Mouse (Mus musculus): Measurements from ENCODE around the gene Ccdc105. TPM values are rescaled to one million over a fixed set of nuclear protein-coding genes. Genes with fewer than 3 reads are reported as not detected.

The Ccdc105 gene
- polyA plus RNA-seq, 1 experiment from 2014 or later = not detected

DNA sequence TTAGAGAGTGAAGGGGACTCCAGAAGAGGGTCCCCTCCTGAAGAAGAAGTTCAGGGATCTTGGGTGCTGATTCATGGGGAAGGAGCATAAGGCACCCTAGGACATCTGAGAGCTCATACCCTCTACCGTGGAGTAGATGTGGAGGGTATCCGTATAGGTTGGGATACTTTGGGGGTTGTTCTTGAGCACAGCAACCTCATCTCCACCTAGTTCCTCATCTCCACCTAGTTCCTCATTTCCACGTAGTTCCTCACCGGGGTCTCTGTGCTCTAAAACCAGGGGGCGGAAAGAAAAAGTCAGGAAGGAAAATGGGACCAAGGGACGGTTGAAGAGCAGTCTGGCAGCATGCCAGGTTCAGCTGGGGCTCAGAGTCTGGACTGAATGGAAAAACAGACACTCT lies 38.7 kb downstream of the Ccdc105 start:
- H3K4me3 ChIP-seq = no peak overlapping the region
- 84% methylated on average over 6 of the region's 6 CpGs for WGBS

DNA sequence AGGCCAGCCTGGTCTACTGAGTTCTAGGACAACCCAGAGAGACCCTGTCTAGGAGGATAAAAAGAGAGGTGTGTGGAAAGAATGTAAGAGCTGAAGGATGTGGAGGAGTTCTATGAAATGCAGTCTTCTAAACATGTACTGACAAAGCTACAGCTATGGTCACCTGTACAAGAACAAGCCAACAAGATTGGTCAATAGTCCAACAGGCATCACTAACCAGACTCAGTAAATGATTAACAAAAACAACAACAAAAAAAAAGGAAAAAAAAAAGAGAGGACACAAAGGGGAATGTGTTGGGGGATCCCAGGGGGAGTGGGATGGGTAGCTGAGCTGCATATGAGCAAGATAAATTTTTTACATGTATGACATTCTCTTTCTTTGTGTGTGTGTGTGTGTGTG lies 42.2 kb downstream of the Ccdc105 start:
- H3K27ac ChIP-seq = no peak overlapping the region
- no peak overlapping the region for H3K4me2 ChIP-seq (replicated peaks)
- H3K36me3 ChIP-seq = no peaks in the 10 kb centered on the region
- H3K4me1 ChIP-seq = no peaks in the 10 kb centered on the region
- ATAC-seq (ENCODE audit: low FRiP score, low read depth) = no peak
- no peak overlapping the region for H3K9ac ChIP-seq
- H3K4me3 ChIP-seq = no peak overlapping the region
- no peaks in the 10 kb centered on the region for H3K9me3 ChIP-seq
- H3K27me3 ChIP-seq (replicated peaks) = no peaks in the 10 kb centered on the region

More for the DNA sequence above, 38.7 kb downstream of the Ccdc105 start:
- Histone ChIP-seq H3K4me1 (no peaks in the 10 kb centered on the region), H3K4me2 (replicated peaks) (no peak overlapping the region), H3K9ac (no peak overlapping the region), H3K36me3 (no peaks in the 10 kb centered on the region), H3K9me3 (no peaks in the 10 kb centered on the region), H3K27me3 (replicated peaks) (no peaks in the 10 kb centered on the region), H3K27ac (no peak overlapping the region)
- ATAC-seq (ENCODE audit: low FRiP score, low read depth) = no peak

DNA sequence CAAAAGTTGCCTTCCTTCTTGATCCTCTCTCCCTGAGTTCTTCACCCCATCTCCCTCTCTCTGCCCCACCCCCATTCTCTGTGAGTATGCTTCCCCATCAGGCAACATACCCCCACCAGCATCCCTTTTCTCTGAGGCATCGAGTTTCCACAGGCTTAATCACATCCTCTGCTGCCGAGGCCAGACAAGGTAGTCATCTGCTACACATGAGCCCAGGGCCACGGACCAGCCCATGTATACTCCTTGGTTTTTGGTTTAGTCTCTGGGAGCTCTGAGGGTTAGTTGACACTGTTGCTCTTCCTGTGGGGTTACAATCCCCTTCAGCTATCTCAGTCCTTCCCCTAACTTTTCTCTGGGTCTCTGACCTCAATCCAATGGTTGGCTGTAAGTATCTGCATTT lies 52.0 kb downstream of the Ccdc105 start:
- Histone ChIP-seq H3K36me3 (no peaks in the 10 kb centered on the region), H3K9ac (no peak overlapping the region), H3K4me1 (no peaks in the 10 kb centered on the region), H3K27ac (no peak overlapping the region), H3K27me3 (replicated peaks) (no peaks in the 10 kb centered on the region), H3K4me3 (no peak overlapping the region), H3K9me3 (no peaks in the 10 kb centered on the region), H3K4me2 (replicated peaks) (no peak overlapping the region)
- WGBS = 56% methylated on average over 3 of the region's 3 CpGs
- no peak for ATAC-seq (ENCODE audit: low FRiP score, low read depth)

Other genes with a start within 250 kb of the Ccdc105 start
- gene Olfr1358, start 235.6 kb downstream of the Ccdc105 start, polyA plus RNA-seq (2016; fragmentation: Nextera tagmentation; extraction: Ambion mirVana) = not detected in 2 replicates
- 47.1 and 51.8 TPM in 2 replicates for gene Ilvbl, start 178.7 kb downstream of the Ccdc105 start, polyA plus RNA-seq (2016; fragmentation: Nextera tagmentation; extraction: Ambion mirVana)
- 7.8 and 7.9 TPM in 2 replicates for gene Syde1, start 161.1 kb downstream of the Ccdc105 start, polyA plus RNA-seq (2016; fragmentation: Nextera tagmentation; extraction: Ambion mirVana)
- not detected in 2 replicates for gene Olfr1357, start 135.0 kb downstream of the Ccdc105 start, polyA plus RNA-seq (2016; fragmentation: Nextera tagmentation; extraction: Ambion mirVana)
- gene Casp14, start 34.8 kb downstream of the Ccdc105 start, polyA plus RNA-seq (2016; fragmentation: Nextera tagmentation; extraction: Ambion mirVana) = not detected in 2 replicates
- 1.8 and 2.8 TPM in 2 replicates for gene Slc1a6, start 27.4 kb upstream of the Ccdc105 start, polyA plus RNA-seq (2016; fragmentation: Nextera tagmentation; extraction: Ambion mirVana)
- not detected in 2 replicates for gene Olfr1356, start 99.1 kb upstream of the Ccdc105 start, polyA plus RNA-seq (2016; fragmentation: Nextera tagmentation; extraction: Ambion mirVana)
- not detected in 2 replicates for gene Olfr1355, start 122.5 kb upstream of the Ccdc105 start, polyA plus RNA-seq (2016; fragmentation: Nextera tagmentation; extraction: Ambion mirVana)
- gene Olfr1354, start 160.1 kb upstream of the Ccdc105 start, polyA plus RNA-seq (2016; fragmentation: Nextera tagmentation; extraction: Ambion mirVana) = not detected in 2 replicates
- gene Olfr8, start 197.6 kb upstream of the Ccdc105 start, polyA plus RNA-seq (2016; fragmentation: Nextera tagmentation; extraction: Ambion mirVana) = not detected in 2 replicates
- not detected in 2 replicates for gene Olfr1353, start 210.2 kb upstream of the Ccdc105 start, polyA plus RNA-seq (2016; fragmentation: Nextera tagmentation; extraction: Ambion mirVana)
- not detected in 2 replicates for gene Olfr1352, start 228.0 kb upstream of the Ccdc105 start, polyA plus RNA-seq (2016; fragmentation: Nextera tagmentation; extraction: Ambion mirVana)

Data from neural tube, embryonic 12.5 days (tissue).